Mouse (Mus musculus): ENCODE measurements at regions not wholly inside any gene's neighbourhood (a gene's known extent, or its start where the extent isn't known, plus 50 kb on each side); places are given as distances from the start of the nearest gene placed in this dataset.

- no peaks in the 10 kb centered on the region for H3K9me3 ChIP-seq (ENCODE audit: control insufficient read depth, low read length)
- H3K27me3 ChIP-seq (ENCODE audit: control insufficient read depth, insufficient read depth, low read length): no peaks in the 10 kb centered on the region
- ATAC-seq (ENCODE audit: insufficient number of reproducible peaks, low FRiP score, low TSS enrichment, low read depth): no peak
- no peak overlapping the region for H3K9ac ChIP-seq (ENCODE audit: low read length)
- H3K36me3 ChIP-seq (ENCODE audit: control insufficient read depth, insufficient read depth, low read length): no peaks in the 10 kb centered on the region
- DNase-seq (ENCODE audit: low spot score): no peak
- H3K4me3 ChIP-seq (ENCODE audit: low read depth, low read length): no peak overlapping the region
- 88% methylated on average over 3 of the region's 3 CpGs for WGBS
- H3K4me1 ChIP-seq (ENCODE audit: control insufficient read depth, insufficient read depth, low read length): no peaks in the 10 kb centered on the region
- no peak overlapping the region for H3K4me2 ChIP-seq (ENCODE audit: low read depth, severe bottlenecking)
- H3K27ac ChIP-seq (replicated peaks; ENCODE audit: low read depth, low read length): no peak overlapping the region
Observed at GRCm38 (mm10) chr12:51060931-51061330, 286.9 kb upstream of the G2e3 start.

GRCm38 (mm10) chr12:51058569-51058968 is 289.3 kb upstream of the G2e3 start:
- no peaks in the 10 kb centered on the region for H3K27me3 ChIP-seq (ENCODE audit: control insufficient read depth, insufficient read depth, low read length)
- H3K4me1 ChIP-seq (ENCODE audit: control insufficient read depth, insufficient read depth, low read length): no peaks in the 10 kb centered on the region
- H3K4me3 ChIP-seq (ENCODE audit: low read depth, low read length): no peak overlapping the region
- DNase-seq (ENCODE audit: low spot score): peak; percentile 26
- no peak overlapping the region for H3K9ac ChIP-seq (ENCODE audit: low read length)
- H3K27ac ChIP-seq (replicated peaks; ENCODE audit: low read depth, low read length): no peak overlapping the region
- H3K9me3 ChIP-seq (ENCODE audit: control insufficient read depth, low read length): no peaks in the 10 kb centered on the region
- peak overlapping the region; percentile 8; the same call in 1 of the 2 replicates for H3K4me2 ChIP-seq (ENCODE audit: low read depth, severe bottlenecking)
- no peaks in the 10 kb centered on the region for H3K36me3 ChIP-seq (ENCODE audit: control insufficient read depth, insufficient read depth, low read length)
- no peak for ATAC-seq (ENCODE audit: insufficient number of reproducible peaks, low FRiP score, low TSS enrichment, low read depth)
- 28% methylated on average over 12 of the region's 12 CpGs for WGBS

GRCm38 (mm10) chr12:51058104-51058503 is 289.8 kb upstream of the G2e3 start:
- Histone ChIP-seq H3K36me3 (ENCODE audit: control insufficient read depth, insufficient read depth, low read length) (no peaks in the 10 kb centered on the region), H3K9me3 (ENCODE audit: control insufficient read depth, low read length) (no peaks in the 10 kb centered on the region), H3K9ac (ENCODE audit: low read length) (no peak overlapping the region), H3K4me2 (ENCODE audit: low read depth, severe bottlenecking) (no peak overlapping the region), H3K27ac (replicated peaks; ENCODE audit: low read depth, low read length) (no peak overlapping the region), H3K4me1 (ENCODE audit: control insufficient read depth, insufficient read depth, low read length) (no peaks in the 10 kb centered on the region), H3K27me3 (ENCODE audit: control insufficient read depth, insufficient read depth, low read length) (no peaks in the 10 kb centered on the region), H3K4me3 (ENCODE audit: low read depth, low read length) (no peak overlapping the region)
- DNase-seq (ENCODE audit: low spot score) (no peak), ATAC-seq (ENCODE audit: insufficient number of reproducible peaks, low FRiP score, low TSS enrichment, low read depth) (no peak)
- WGBS: 34% methylated on average over 10 of the region's 10 CpGs

DNA sequence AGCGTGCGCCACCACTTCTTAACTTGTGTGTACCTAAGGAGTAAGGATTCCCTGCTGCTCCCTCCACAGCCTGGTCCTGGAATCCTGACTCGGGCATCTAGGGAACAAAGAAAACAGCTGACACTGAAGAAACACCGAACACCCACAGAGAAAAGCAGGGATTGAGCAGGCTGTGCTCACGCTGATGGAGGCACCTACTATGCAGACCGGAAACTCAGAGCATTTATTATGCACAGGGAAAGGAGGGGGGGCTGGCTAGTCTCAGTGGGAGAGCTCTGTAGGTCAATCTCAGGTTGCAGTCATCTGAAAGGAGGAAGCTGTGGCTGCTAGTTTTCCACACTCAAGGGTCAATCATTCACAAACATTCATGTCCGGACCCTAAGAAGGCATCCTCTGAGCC is 300.7 kb upstream of the G2e3 start:
- Histone ChIP-seq H3K4me1 (ENCODE audit: control insufficient read depth, insufficient read depth, low read length) (no peaks in the 10 kb centered on the region), H3K9me3 (ENCODE audit: control insufficient read depth, low read length) (no peaks in the 10 kb centered on the region), H3K27me3 (ENCODE audit: control insufficient read depth, insufficient read depth, low read length) (no peaks in the 10 kb centered on the region), H3K9ac (ENCODE audit: low read length) (no peak overlapping the region), H3K4me3 (ENCODE audit: low read depth, low read length) (no peak overlapping the region), H3K27ac (replicated peaks; ENCODE audit: low read depth, low read length) (no peak overlapping the region), H3K4me2 (ENCODE audit: low read depth, severe bottlenecking) (no peak overlapping the region), H3K36me3 (ENCODE audit: control insufficient read depth, insufficient read depth, low read length) (no peaks in the 10 kb centered on the region)
- 73% methylated on average over 7 of the region's 7 CpGs for WGBS
- ATAC-seq (ENCODE audit: insufficient number of reproducible peaks, low FRiP score, low TSS enrichment, low read depth): no peak
- no peak for DNase-seq (ENCODE audit: low spot score)

GRCm38 (mm10) chr12:51045437-51045836 is 302.4 kb upstream of the G2e3 start:
- H3K36me3 ChIP-seq (ENCODE audit: control insufficient read depth, insufficient read depth, low read length): no peaks in the 10 kb centered on the region
- H3K27me3 ChIP-seq (ENCODE audit: control insufficient read depth, insufficient read depth, low read length): no peaks in the 10 kb centered on the region
- H3K4me1 ChIP-seq (ENCODE audit: control insufficient read depth, insufficient read depth, low read length): no peaks in the 10 kb centered on the region
- no peak overlapping the region for H3K27ac ChIP-seq (replicated peaks; ENCODE audit: low read depth, low read length)
- no peak overlapping the region for H3K4me3 ChIP-seq (ENCODE audit: low read depth, low read length)
- ATAC-seq (ENCODE audit: insufficient number of reproducible peaks, low FRiP score, low TSS enrichment, low read depth) (no peak), DNase-seq (ENCODE audit: low spot score) (no peak)
- no peak overlapping the region for H3K4me2 ChIP-seq (ENCODE audit: low read depth, severe bottlenecking)
- H3K9me3 ChIP-seq (ENCODE audit: control insufficient read depth, low read length): no peaks in the 10 kb centered on the region
- no peak overlapping the region for H3K9ac ChIP-seq (ENCODE audit: low read length)
- WGBS: 43% methylated on average over 9 of the region's 9 CpGs

DNA sequence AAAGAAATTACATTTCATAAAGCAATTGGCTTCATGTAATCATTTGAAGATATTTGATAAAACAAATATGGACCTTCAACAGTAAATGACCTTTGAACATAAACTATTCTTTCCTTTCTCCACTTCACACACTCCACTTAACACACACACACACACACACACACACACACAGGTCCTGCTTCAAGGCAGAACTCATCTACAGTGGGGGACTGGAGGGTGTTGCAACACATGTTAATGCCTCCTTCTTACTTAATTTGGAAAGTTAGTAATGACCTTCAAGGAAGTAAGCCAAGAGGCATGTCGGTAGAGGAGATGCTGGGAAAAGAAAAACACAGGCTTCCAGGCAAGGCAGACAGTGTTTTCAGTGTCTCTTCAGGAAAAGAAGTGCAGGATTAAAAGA is 302.8 kb upstream of the G2e3 start:
- no peak overlapping the region for H3K4me3 ChIP-seq (ENCODE audit: low read depth, low read length)
- no peaks in the 10 kb centered on the region for H3K9me3 ChIP-seq (ENCODE audit: control insufficient read depth, low read length)
- no peaks in the 10 kb centered on the region for H3K27me3 ChIP-seq (ENCODE audit: control insufficient read depth, insufficient read depth, low read length)
- no peak overlapping the region for H3K9ac ChIP-seq (ENCODE audit: low read length)
- no peaks in the 10 kb centered on the region for H3K4me1 ChIP-seq (ENCODE audit: control insufficient read depth, insufficient read depth, low read length)
- H3K4me2 ChIP-seq (ENCODE audit: low read depth, severe bottlenecking): no peak overlapping the region
- no peaks in the 10 kb centered on the region for H3K36me3 ChIP-seq (ENCODE audit: control insufficient read depth, insufficient read depth, low read length)
- ATAC-seq (ENCODE audit: insufficient number of reproducible peaks, low FRiP score, low TSS enrichment, low read depth): no peak
- 32% methylated on average over 1 of the region's 1 CpGs for WGBS
- H3K27ac ChIP-seq (replicated peaks; ENCODE audit: low read depth, low read length): no peak overlapping the region
- no peak for DNase-seq (ENCODE audit: low spot score)

GRCm38 (mm10) chr12:51032193-51032592 is 315.7 kb upstream of the G2e3 start:
- H3K4me2 ChIP-seq (ENCODE audit: low read depth, severe bottlenecking): no peak overlapping the region
- no peak for ATAC-seq (ENCODE audit: insufficient number of reproducible peaks, low FRiP score, low TSS enrichment, low read depth)
- no peak for DNase-seq (ENCODE audit: low spot score)
- no peaks in the 10 kb centered on the region for H3K4me1 ChIP-seq (ENCODE audit: control insufficient read depth, insufficient read depth, low read length)
- H3K27me3 ChIP-seq (ENCODE audit: control insufficient read depth, insufficient read depth, low read length): no peaks in the 10 kb centered on the region
- 74% methylated on average over 2 of the region's 2 CpGs for WGBS
- H3K27ac ChIP-seq (replicated peaks; ENCODE audit: low read depth, low read length): no peak overlapping the region
- H3K36me3 ChIP-seq (ENCODE audit: control insufficient read depth, insufficient read depth, low read length): no peaks in the 10 kb centered on the region
- no peak overlapping the region for H3K4me3 ChIP-seq (ENCODE audit: low read depth, low read length)
- H3K9me3 ChIP-seq (ENCODE audit: control insufficient read depth, low read length): no peaks in the 10 kb centered on the region
- no peak overlapping the region for H3K9ac ChIP-seq (ENCODE audit: low read length)

DNA sequence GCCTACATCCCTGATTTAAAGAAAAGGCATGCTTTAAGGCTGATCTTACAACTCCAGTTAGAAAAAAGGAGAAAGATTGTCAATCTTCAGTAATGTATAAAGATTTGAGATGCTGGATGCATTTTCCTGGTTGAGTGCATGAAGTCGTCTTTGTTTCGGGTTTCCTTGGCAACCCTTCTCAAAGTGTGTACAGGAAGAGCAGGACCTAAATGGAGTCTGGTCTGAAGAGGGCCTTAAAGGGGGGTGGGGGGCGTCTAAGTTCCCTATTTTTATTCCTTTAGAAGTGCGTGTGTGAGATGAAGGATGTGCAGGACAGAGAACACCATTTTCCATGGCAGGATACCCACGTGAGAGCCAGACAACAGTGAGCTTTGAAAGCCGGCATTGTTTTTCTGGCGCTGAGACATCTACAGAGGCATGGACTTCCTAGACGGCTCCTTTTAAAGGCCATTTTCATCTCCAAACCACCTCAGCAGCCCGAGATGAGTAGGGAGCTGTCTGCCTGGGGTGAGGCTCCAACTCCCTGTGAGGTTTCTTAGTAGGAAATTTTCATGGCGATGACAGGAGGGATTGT is 319.2 kb upstream of the G2e3 start:
- Histone ChIP-seq H3K27me3 (ENCODE audit: control insufficient read depth, insufficient read depth, low read length) (no peaks in the 10 kb centered on the region), H3K9ac (ENCODE audit: low read length) (no peak overlapping the region), H3K27ac (replicated peaks; ENCODE audit: low read depth, low read length) (no peak overlapping the region), H3K9me3 (ENCODE audit: control insufficient read depth, low read length) (no peaks in the 10 kb centered on the region), H3K36me3 (ENCODE audit: control insufficient read depth, insufficient read depth, low read length) (no peaks in the 10 kb centered on the region), H3K4me3 (ENCODE audit: low read depth, low read length) (no peak overlapping the region), H3K4me1 (ENCODE audit: control insufficient read depth, insufficient read depth, low read length) (no peaks in the 10 kb centered on the region), H3K4me2 (ENCODE audit: low read depth, severe bottlenecking) (no peak overlapping the region)
- 67% methylated on average over 10 of the region's 10 CpGs for WGBS
- no peak for DNase-seq (ENCODE audit: low spot score)
- no peak for ATAC-seq (ENCODE audit: insufficient number of reproducible peaks, low FRiP score, low TSS enrichment, low read depth)

- Histone ChIP-seq H3K27ac (replicated peaks; ENCODE audit: low read depth, low read length) (no peak overlapping the region), H3K4me2 (ENCODE audit: low read depth, severe bottlenecking) (no peak overlapping the region), H3K9ac (ENCODE audit: low read length) (no peak overlapping the region), H3K4me1 (ENCODE audit: control insufficient read depth, insufficient read depth, low read length) (no peaks in the 10 kb centered on the region), H3K36me3 (ENCODE audit: control insufficient read depth, insufficient read depth, low read length) (no peaks in the 10 kb centered on the region), H3K27me3 (ENCODE audit: control insufficient read depth, insufficient read depth, low read length) (no peaks in the 10 kb centered on the region), H3K4me3 (ENCODE audit: low read depth, low read length) (no peak overlapping the region), H3K9me3 (ENCODE audit: control insufficient read depth, low read length) (no peaks in the 10 kb centered on the region)
- 84% methylated on average over 5 of the region's 5 CpGs for WGBS
- ATAC-seq (ENCODE audit: insufficient number of reproducible peaks, low FRiP score, low TSS enrichment, low read depth) (no peak), DNase-seq (ENCODE audit: low spot score) (no peak)
Observed at GRCm38 (mm10) chr12:51026046-51026445, 321.8 kb upstream of the G2e3 start.

Data from limb, embryonic 11.5 days (tissue).